Mouse (Mus musculus) embryonic facial prominence, embryonic 12.5 days (tissue): ENCODE measurements around the gene N4bp3. TPM values are rescaled to one million over a fixed set of nuclear protein-coding genes. Genes with fewer than 3 reads are reported as not detected.
A peak's percentile ranks its signal among the peaks of the same experiment; 100 is the strongest.

Experiments used
- ATAC-seq: fragments of 200-750 bp; cut with Nextera tagmentation; 2 replicates; pipeline ENCODE4 v1.8.0; 2017; ENCODE audit not compliant: insufficient number of reproducible peaks, insufficient read depth, low FRiP score, low TSS enrichment
- H3K27ac ChIP-seq: fragments of 300-500 bp; sonication (generic); 2 replicates; pipeline ENCODE4 v1.5.1; 2016; ENCODE audit warnings: mild to moderate bottlenecking
- H3K27me3 ChIP-seq: fragments of 300-500 bp; sonication (generic); 2 replicates; pipeline ENCODE4 v1.6.1; 2016; ENCODE audit warnings: mild to moderate bottlenecking, moderate library complexity
- H3K36me3 ChIP-seq: fragments of 300-500 bp; sonication (generic); 2 replicates; pipeline ENCODE4 v1.6.1; 2016; ENCODE audit warnings: mild to moderate bottlenecking
- H3K4me1 ChIP-seq: fragments of 300-500 bp; sonication (generic); 2 replicates; pipeline ENCODE4 v1.6.1; 2016
- H3K4me2 ChIP-seq: fragments of 300-500 bp; sonication (generic); replicated peaks from 2 replicates; pipeline ENCODE4 v1.6.1; 2016; ENCODE audit warnings: mild to moderate bottlenecking, moderate library complexity
- H3K4me3 ChIP-seq: fragments of 300-500 bp; sonication (generic); 2 replicates; pipeline ENCODE4 v1.5.1; 2016; ENCODE audit warnings: mild to moderate bottlenecking
- H3K9ac ChIP-seq: fragments of 300-500 bp; sonication (generic); 2 replicates; pipeline ENCODE4 v1.6.1; 2016; ENCODE audit warnings: mild to moderate bottlenecking, moderate library complexity
- H3K9me3 ChIP-seq: fragments of 300-500 bp; sonication (generic); 2 replicates; pipeline ENCODE4 v1.6.1; 2016; ENCODE audit warnings: mild to moderate bottlenecking, moderate library complexity
- WGBS: fragments of 180-500 bp; shearing (Covaris S2); methylation state at CpG from one replicate; pipeline ENCODE4 v1.1.7; 2016; 5-methylcytosine and 5-hydroxymethylcytosine counted together
- polyA plus RNA-seq: library from polyadenylated mRNA; unstranded; fragments of >200 nt; fragmentation: Nextera tagmentation; extraction: Ambion mirVana; gene quantifications from 2 replicates; pipeline ENCODE4 v1.2.1, GENCODE M21; 2016

Gene N4bp3
- polyA plus RNA-seq, 1 experiment from 2014 or later, result 23.6 TPM

GRCm38 (mm10) chr11:51650261-51650660 lies 381 bp downstream of the N4bp3 start:
- WGBS, result 1% methylated on average over 30 of the region's 30 CpGs
- Histone ChIP-seq H3K36me3 (no peaks in the 10 kb centered on the region), H3K4me3 (peak overlapping the region; percentile 52), H3K4me2 (peak overlapping the region; percentile 93), H3K9ac (peak overlapping the region; percentile 71), H3K9me3 (no peaks in the 10 kb centered on the region), H3K27me3 (peaks cover 6% of the 10 kb centered on the region; the same call in 1 of the 2 replicates), H3K4me1 (peaks cover 23% of the 10 kb centered on the region), H3K27ac (peak overlapping the region; percentile 26; the same call in 1 of the 2 replicates)
- no peak for ATAC-seq

- Histone ChIP-seq H3K27me3 (peaks cover 6% of the 10 kb centered on the region; the same call in 1 of the 2 replicates), H3K9me3 (no peaks in the 10 kb centered on the region), H3K27ac (0 out of 2 replicates have a peak overlapping the region, but pooled peaks have one; percentile 26), H3K36me3 (no peaks in the 10 kb centered on the region), H3K9ac (peak overlapping the region; percentile 71), H3K4me3 (peak overlapping the region; percentile 52), H3K4me2 (peak overlapping the region; percentile 93), H3K4me1 (peaks cover 23% of the 10 kb centered on the region)
- no peak for ATAC-seq
- 4% methylated on average over 7 of the region's 7 CpGs for WGBS
Observed at GRCm38 (mm10) chr11:51649889-51650199, 798 bp downstream of the N4bp3 start.

- Histone ChIP-seq H3K27me3 (peaks cover 6% of the 10 kb centered on the region; the same call in 1 of the 2 replicates), H3K36me3 (no peaks in the 10 kb centered on the region), H3K9ac (peak overlapping the region; percentile 71), H3K27ac (peak overlapping the region; percentile 51; the same call in 1 of the 2 replicates), H3K9me3 (no peaks in the 10 kb centered on the region), H3K4me1 (peaks cover 23% of the 10 kb centered on the region), H3K4me3 (peak overlapping the region; percentile 52), H3K4me2 (peak overlapping the region; percentile 93)
- no peak for ATAC-seq
- 25% methylated on average over 11 of the region's 11 CpGs for WGBS
Observed at GRCm38 (mm10) chr11:51649111-51649888, 1.3 kb downstream of the N4bp3 start.

- WGBS, result 18% methylated on average over 3 of the region's 3 CpGs
- Histone ChIP-seq H3K27me3 (peaks cover 6% of the 10 kb centered on the region; the same call in 1 of the 2 replicates), H3K27ac (peak overlapping the region; percentile 51; the same call in 1 of the 2 replicates), H3K36me3 (peaks cover 3% of the 10 kb centered on the region; the same call in 1 of the 2 replicates), H3K4me1 (peaks cover 23% of the 10 kb centered on the region), H3K4me2 (peak overlapping the region; percentile 93), H3K4me3 (peak overlapping the region; percentile 12; the same call in 1 of the 2 replicates), H3K9ac (0 out of 2 replicates have a peak overlapping the region, but pooled peaks have one; percentile 21), H3K9me3 (no peaks in the 10 kb centered on the region)
- 0 out of 2 replicates have a peak, but pooled peaks have one; percentile 32 for ATAC-seq
Observed at GRCm38 (mm10) chr11:51648566-51648965, 2.1 kb downstream of the N4bp3 start.

- H3K4me1 ChIP-seq, result peaks cover 23% of the 10 kb centered on the region
- peak overlapping the region; percentile 55 for H3K27ac ChIP-seq
- no peak overlapping the region for H3K9ac ChIP-seq
- no peak overlapping the region for H3K4me3 ChIP-seq
- H3K36me3 ChIP-seq, result peaks cover 14% of the 10 kb centered on the region
- no peaks in the 10 kb centered on the region for H3K9me3 ChIP-seq
- H3K27me3 ChIP-seq, result peaks cover 6% of the 10 kb centered on the region; the same call in 1 of the 2 replicates
- no peak overlapping the region for H3K4me2 ChIP-seq
- no peak for ATAC-seq
- WGBS, result 70% methylated on average over 15 of the region's 15 CpGs
Observed at GRCm38 (mm10) chr11:51646751-51647667, 3.6 kb downstream of the N4bp3 start.

GRCm38 (mm10) chr11:51646245-51646644 lies 4.4 kb downstream of the N4bp3 start:
- Histone ChIP-seq H3K36me3 (peaks cover 14% of the 10 kb centered on the region), H3K4me1 (peaks cover 23% of the 10 kb centered on the region), H3K27ac (no peak overlapping the region), H3K9ac (no peak overlapping the region), H3K27me3 (peaks cover 6% of the 10 kb centered on the region; the same call in 1 of the 2 replicates), H3K4me2 (no peak overlapping the region), H3K4me3 (no peak overlapping the region), H3K9me3 (no peaks in the 10 kb centered on the region)
- WGBS, result 76% methylated on average over 7 of the region's 7 CpGs
- no peak for ATAC-seq

GRCm38 (mm10) chr11:51645293-51645692 lies 5.3 kb downstream of the N4bp3 start:
- no peaks in the 10 kb centered on the region for H3K9me3 ChIP-seq
- no peak overlapping the region for H3K4me2 ChIP-seq
- WGBS, result 82% methylated on average over 13 of the region's 13 CpGs
- H3K27ac ChIP-seq, result no peak overlapping the region
- peaks cover 14% of the 10 kb centered on the region for H3K36me3 ChIP-seq
- no peak for ATAC-seq
- no peak overlapping the region for H3K9ac ChIP-seq
- H3K4me1 ChIP-seq, result peaks cover 20% of the 10 kb centered on the region
- peaks cover 1% of the 10 kb centered on the region; the same call in 1 of the 2 replicates for H3K27me3 ChIP-seq
- no peak overlapping the region for H3K4me3 ChIP-seq

- no peaks in the 10 kb centered on the region for H3K27me3 ChIP-seq
- H3K9me3 ChIP-seq, result no peaks in the 10 kb centered on the region
- no peak overlapping the region for H3K4me3 ChIP-seq
- no peak overlapping the region for H3K27ac ChIP-seq
- H3K36me3 ChIP-seq, result peaks cover 14% of the 10 kb centered on the region
- no peak overlapping the region for H3K9ac ChIP-seq
- 73% methylated on average over 16 of the region's 16 CpGs for WGBS
- no peak overlapping the region for H3K4me2 ChIP-seq
- peaks cover 10% of the 10 kb centered on the region for H3K4me1 ChIP-seq
- no peak for ATAC-seq
Observed at GRCm38 (mm10) chr11:51644217-51644616, 6.4 kb downstream of the N4bp3 start.

GRCm38 (mm10) chr11:51643761-51644160 lies 6.9 kb downstream of the N4bp3 start:
- 46% methylated on average over 15 of the region's 15 CpGs for WGBS

GRCm38 (mm10) chr11:51643202-51643601 lies 7.4 kb downstream of the N4bp3 start:
- peaks cover 14% of the 10 kb centered on the region for H3K36me3 ChIP-seq
- H3K27ac ChIP-seq, result no peak overlapping the region
- WGBS, result 73% methylated on average over 9 of the region's 9 CpGs
- no peaks in the 10 kb centered on the region for H3K9me3 ChIP-seq
- ATAC-seq, result no peak
- H3K4me3 ChIP-seq, result no peak overlapping the region
- H3K9ac ChIP-seq, result no peak overlapping the region
- no peaks in the 10 kb centered on the region for H3K27me3 ChIP-seq
- H3K4me2 ChIP-seq, result no peak overlapping the region
- peaks cover under 1% of the 10 kb centered on the region for H3K4me1 ChIP-seq

More at GRCm38 (mm10) chr11:51643761-51644160, 6.9 kb downstream of the N4bp3 start:
- no peak overlapping the region; the same call in 1 of the 2 replicates for H3K4me2 ChIP-seq
- peaks cover 14% of the 10 kb centered on the region for H3K36me3 ChIP-seq
- no peaks in the 10 kb centered on the region for H3K27me3 ChIP-seq
- H3K27ac ChIP-seq, result no peak overlapping the region
- no peaks in the 10 kb centered on the region for H3K9me3 ChIP-seq
- ATAC-seq, result no peak
- peaks cover 5% of the 10 kb centered on the region for H3K4me1 ChIP-seq
- H3K4me3 ChIP-seq, result no peak overlapping the region
- no peak overlapping the region for H3K9ac ChIP-seq

- ATAC-seq, result no peak
- peaks cover 10% of the 10 kb centered on the region; the same call in 1 of the 2 replicates for H3K4me1 ChIP-seq
- WGBS, result 81% methylated on average over 7 of the region's 7 CpGs
Observed at GRCm38 (mm10) chr11:51640748-51641147, 9.9 kb downstream of the N4bp3 start.

More at GRCm38 (mm10) chr11:51640748-51641147, 9.9 kb downstream of the N4bp3 start:
- Histone ChIP-seq H3K27me3 (no peaks in the 10 kb centered on the region), H3K9me3 (no peaks in the 10 kb centered on the region), H3K4me2 (no peak overlapping the region), H3K36me3 (peaks cover 14% of the 10 kb centered on the region), H3K9ac (no peak overlapping the region), H3K4me3 (no peak overlapping the region), H3K27ac (no peak overlapping the region)
